ENCODE assay signal across 9 mouse cellular contexts in the genomic region with DNA sequence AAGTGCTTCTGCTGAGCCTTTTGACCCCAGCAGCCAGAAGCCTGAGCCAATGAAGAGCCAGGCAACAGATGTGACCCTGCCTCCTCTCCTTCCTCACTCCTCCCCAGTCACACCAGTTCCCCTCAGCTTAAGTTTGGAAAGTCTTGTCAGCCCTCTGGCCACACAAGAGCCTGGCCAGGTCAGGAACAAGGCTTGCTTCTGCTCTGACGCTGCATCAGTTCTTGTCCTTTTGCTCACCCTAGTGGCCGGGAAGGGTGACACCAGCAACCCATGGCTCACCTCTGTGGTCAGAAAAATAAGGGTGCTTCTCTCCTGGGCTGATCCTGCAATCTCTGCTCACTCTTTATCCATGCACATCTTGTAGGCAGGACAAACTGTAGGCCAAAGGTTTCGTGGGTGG. TPM values are rescaled to one million over a fixed set of nuclear protein-coding genes. Genes with fewer than 3 reads are reported as not detected.
DNase-seq lines count a peak whose midpoint lies in the region; ATAC-seq and TF ChIP-seq lines count a peak whose summit lies in the region.
"Had no signal": no experiment of that assay in that cellular context is flagged by ENCODE, and none has a peak within 500 bp of the region (broad histone marks: within the 10 kb centered on the region; RNA-seq: fewer than 3 reads in every experiment).

No protein-coding gene starts in this region.

- no peak for TF ChIP-seq POLR2A in bone marrow macrophage, adult 2 months (IDR thresholded peaks at IDR 0.05; ENCODE audit: borderline replicate concordance, low read depth, low read length)

- H3K4me1 ChIP-seq in bone marrow macrophage, adult 2 months (ENCODE audit: control insufficient read depth, insufficient read depth, low read length), result peaks cover 25% of the 10 kb centered on the region
- H3K4me1 ChIP-seq in liver, embryonic 14.5 days (replicated peaks; ENCODE audit: control insufficient read depth in 2 of 2, insufficient read depth in 2 of 2, low read length in 1 of 2), result no peaks in the 10 kb centered on the region; a peak in 1 of 4 replicates

- H3K9me3 ChIP-seq in liver, embryonic 14.5 days (ENCODE audit: control insufficient read depth, low read length), result no peaks in the 10 kb centered on the region

- H3K4me2 ChIP-seq in liver, embryonic 14.5 days (ENCODE audit: low read depth), result no peak overlapping the region

- no peak overlapping the region for H3K4me3 ChIP-seq in bone marrow macrophage, adult 2 months (ENCODE audit: insufficient read depth, low read length)
- H3K4me3 ChIP-seq in liver, embryonic 14.5 days (ENCODE audit: insufficient read depth in 1 of 2, low read depth in 2 of 2, low read length in 2 of 2), result no peak overlapping the region

- no peak overlapping the region for H3K27ac ChIP-seq in bone marrow macrophage, adult 2 months (ENCODE audit: insufficient read depth, low read depth, low read length)
- H3K27ac ChIP-seq in liver, embryonic 14.5 days, result no peak overlapping the region

- 7% methylated on average over 3 of the region's 3 CpGs for WGBS in liver, embryonic 14.5 days (ENCODE audit: insufficient replicate concordance)

- H3K27me3 ChIP-seq in liver, embryonic 14.5 days (ENCODE audit: control insufficient read depth, insufficient read depth, low read length), result no peaks in the 10 kb centered on the region

- ATAC-seq in liver, embryonic 14.5 days (ENCODE audit: insufficient read depth), result 0 out of 2 replicates have a peak, but pooled peaks have one; percentile 21

- peak; percentile 59 for TF ChIP-seq CTCF in bone marrow macrophage, adult 2 months (IDR thresholded peaks at IDR 0.05; ENCODE audit: low read depth, low read length)
- TF ChIP-seq CTCF in liver, embryonic 14.5 days (IDR thresholded peaks at IDR 0.05; ENCODE audit: low read depth), result peak; percentile 78

- H3K36me3 ChIP-seq in liver, embryonic 14.5 days (replicated peaks; ENCODE audit: control insufficient read depth, insufficient read depth, low read depth), result no peaks in the 10 kb centered on the region

- peak; percentile 60 to 62 for DNase-seq in cerebellum, postnatal 10 days
- no peak for DNase-seq in cerebellum, adult 11 months
- peak; percentile 82 for DNase-seq in 416B (ENCODE audit: low read depth)
- peak; percentile 68 for DNase-seq in heart, postnatal 4 days
- DNase-seq in liver, embryonic 14.5 days (ENCODE audit: low read depth in 3 of 3, low spot score in 3 of 3), result no peak
- peak; percentile 71 for DNase-seq in retina, postnatal 1 day
- DNase-seq in layer of hippocampus, adult 18-20 months (ENCODE audit: low spot score in 2 of 2), result no peak

- no peak for TF ChIP-seq EP300 in liver, embryonic 14.5 days (IDR thresholded peaks at IDR 0.05; ENCODE audit: low read depth)

- H3K9ac ChIP-seq in liver, embryonic 14.5 days (replicated peaks), result no peak overlapping the region

RNA-seq across cellular contexts. Expression of gene Pigt, which starts 23.5 kb away (rescaled TPM):
- 58.5 and 80.9 TPM in 2 replicates for polyA plus RNA-seq in bone marrow macrophage, adult 2 months (2012; ENCODE audit: insufficient read depth, insufficient read length, missing spikeins)
- total RNA-seq in heart, postnatal 4 days (2021), result 10 to 100 TPM; 61.8 to 64.1 TPM
- polyA plus RNA-seq in liver, embryonic 14.5 days (2012; rRNA removed), result 21.7 and 26.5 TPM in 2 replicates
- 25.6 and 28.5 TPM in 2 replicates for polyA plus RNA-seq in liver, embryonic 14.5 days (2014; fragmentation: Nextera tagmentation; extraction: Ambion mirVana)
- 10 to 100 TPM; 80.8 to 86.1 TPM for total RNA-seq in layer of hippocampus, adult 18-20 months (2021)

RNA-seq across cellular contexts. Expression of gene Dbndd2, which starts 34.9 kb away (rescaled TPM):
- 67.6 and 75.8 TPM in 2 replicates for polyA plus RNA-seq in bone marrow macrophage, adult 2 months (2012; ENCODE audit: insufficient read depth, insufficient read length, missing spikeins)
- 10 to 100 TPM; 19.2 to 21.2 TPM for total RNA-seq in heart, postnatal 4 days (2021)
- 4.0 and 5.8 TPM in 2 replicates for polyA plus RNA-seq in liver, embryonic 14.5 days (2012; rRNA removed)
- polyA plus RNA-seq in liver, embryonic 14.5 days (2014; fragmentation: Nextera tagmentation; extraction: Ambion mirVana), result 1.4 and 4.0 TPM in 2 replicates
- total RNA-seq in layer of hippocampus, adult 18-20 months (2021), result 100 to 1,000 TPM; 118 to 138 TPM

RNA-seq across cellular contexts. Expression of gene Wfdc2, which starts 41.4 kb away (rescaled TPM):
- polyA plus RNA-seq in bone marrow macrophage, adult 2 months (2012; ENCODE audit: insufficient read depth, insufficient read length, missing spikeins), result not detected in 2 replicates
- under 1 TPM; 0.55 to 0.77 TPM for total RNA-seq in heart, postnatal 4 days (2021)
- polyA plus RNA-seq in liver, embryonic 14.5 days (2012; rRNA removed), result 0.96 and 1.2 TPM in 2 replicates
- polyA plus RNA-seq in liver, embryonic 14.5 days (2014; fragmentation: Nextera tagmentation; extraction: Ambion mirVana), result 0.56 and 1.7 TPM in 2 replicates
- under 1 TPM; 0.67 to 0.96 TPM for total RNA-seq in layer of hippocampus, adult 18-20 months (2021)

RNA-seq across cellular contexts. Expression of gene Trp53tg5, which starts 47.3 kb away (rescaled TPM):
- not detected in 2 replicates for polyA plus RNA-seq in bone marrow macrophage, adult 2 months (2012; ENCODE audit: insufficient read depth, insufficient read length, missing spikeins)
- total RNA-seq in heart, postnatal 4 days (2021), result not detected
- polyA plus RNA-seq in liver, embryonic 14.5 days (2012; rRNA removed), result not detected in 2 replicates
- polyA plus RNA-seq in liver, embryonic 14.5 days (2014; fragmentation: Nextera tagmentation; extraction: Ambion mirVana), result not detected in 2 replicates
- total RNA-seq in layer of hippocampus, adult 18-20 months (2021), result not detected
- polyA plus RNA-seq: large intestine, adult 2 months had no signal

RNA-seq across cellular contexts. Expression of gene Spint3, which starts 52.5 kb away (rescaled TPM):
- not detected in 2 replicates for polyA plus RNA-seq in bone marrow macrophage, adult 2 months (2012; ENCODE audit: insufficient read depth, insufficient read length, missing spikeins)
- not detected for total RNA-seq in heart, postnatal 4 days (2021)
- not detected in 2 replicates for polyA plus RNA-seq in liver, embryonic 14.5 days (2012; rRNA removed)
- polyA plus RNA-seq in liver, embryonic 14.5 days (2014; fragmentation: Nextera tagmentation; extraction: Ambion mirVana), result not detected in 2 replicates
- total RNA-seq in layer of hippocampus, adult 18-20 months (2021), result not detected
- polyA plus RNA-seq: large intestine, adult 2 months had no signal

Comparison
In these comparisons a context has a peak if more than half of its experiments do, and no peak if none do; other contexts are left out.
1. DNase-seq: peak in cerebellum, postnatal 10 days (2 of 2), 416B (single experiment), heart, postnatal 4 days (single experiment) and retina, postnatal 1 day (single experiment); none in cerebellum, adult 11 months (single experiment), liver, embryonic 14.5 days (0 of 3) and layer of hippocampus, adult 18-20 months (0 of 2).
2. RNA of gene Dbndd2, which starts 34.9 kb away (total RNA-seq): 118 to 138 TPM in layer of hippocampus, adult 18-20 months; 19.2 to 21.2 TPM in heart, postnatal 4 days; every median in the first group is over 4 times any median in the second.